Mouse (Mus musculus) cerebellum, adult 2 months (tissue): ENCODE measurements around the gene D5Ertd579e.

Experiments used
- CTCF ChIP-seq: fragments of 200-500 bp; IDR thresholded peaks from 2 replicates; pipeline ENCODE4 v1.5.1; 2011; ENCODE audit warnings: low read depth, mild to moderate bottlenecking, control low read depth, low read length, moderate library complexity, borderline replicate concordance; ENCODE audit not compliant: insufficient read depth
- POLR2A ChIP-seq: fragments of 200-500 bp; IDR thresholded peaks from 2 replicates; pipeline ENCODE4 v1.6.1; 2011; ENCODE audit warnings: low read length, control low read depth, borderline replicate concordance; ENCODE audit not compliant: insufficient read depth

- TF ChIP-seq CTCF (no peak), POLR2A (no peak)
These were observed 24.4 kb upstream of the D5Ertd579e start for GRCm38 (mm10) chr5:36720219-36720618.
